Mouse (Mus musculus) CH12.LX (cell line): ENCODE measurements around the gene Lpcat2.

Experiments
- BHLHE40 ChIP-seq: IDR thresholded peaks from 2 replicates; pipeline ENCODE4 v1.6.1; 2011; ENCODE audit warnings: mild to moderate bottlenecking, low read depth, low read length, improper control_type of control experiment
- EP300 ChIP-seq: IDR thresholded peaks from 2 replicates; pipeline ENCODE4 v1.6.1; 2011; ENCODE audit warnings: low read length, improper control_type of control experiment
- ETS1 ChIP-seq: conservative IDR thresholded peaks from 2 replicates; pipeline ENCODE4 v1.6.1; 2012; ENCODE audit warnings: low read depth, mild to moderate bottlenecking, inconsistent platforms, low read length, improper control_type of control experiment, moderate library complexity
- MEF2A ChIP-seq: IDR thresholded peaks from 2 replicates; pipeline ENCODE4 v1.6.1; 2014; ENCODE audit warnings: low read depth, mild to moderate bottlenecking, inconsistent platforms, low read length, improper control_type of control experiment, borderline replicate concordance
- TCF12 ChIP-seq: IDR thresholded peaks from 2 replicates; pipeline ENCODE4 v1.6.1; 2014; ENCODE audit warnings: low read depth, mild to moderate bottlenecking, inconsistent platforms, low read length, improper control_type of control experiment

DNA sequence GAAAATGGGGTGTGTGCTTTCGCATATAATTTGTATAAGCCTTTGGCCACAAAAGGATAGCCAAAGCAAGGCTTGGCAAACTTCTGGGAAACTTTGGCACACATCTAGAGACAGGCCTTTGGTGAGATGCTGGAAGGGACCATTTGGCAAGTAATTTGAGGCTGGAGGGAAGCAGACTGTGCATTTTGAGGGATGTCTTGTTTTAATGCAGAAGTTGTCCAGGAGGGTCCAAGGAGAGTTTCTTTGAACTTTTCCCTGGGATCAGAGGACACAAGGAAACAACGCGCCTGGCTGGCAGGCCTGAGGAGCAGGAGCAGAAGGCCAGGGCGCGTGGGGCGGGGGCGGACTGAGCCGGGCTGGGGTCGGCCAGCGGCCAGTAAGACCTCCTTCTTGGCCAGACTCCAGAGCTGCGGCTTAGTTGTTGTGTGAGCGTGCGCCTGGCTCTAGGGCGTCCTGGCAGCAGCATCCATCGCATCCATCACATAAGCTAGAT lies 26.8 kb upstream of the Lpcat2 start:
- TF ChIP-seq ETS1: no peak
- TF ChIP-seq EP300: no peak
- no peak for TF ChIP-seq BHLHE40
- no peak for TF ChIP-seq TCF12
- TF ChIP-seq MEF2A: no peak
